Mouse (Mus musculus) adrenal gland, postnatal 36 days (tissue): ENCODE results near the gene Efcab3. TPM values are rescaled to one million over a fixed set of nuclear protein-coding genes. Genes with fewer than 3 reads are reported as not detected.
A peak's percentile ranks its signal among the peaks of the same experiment; 100 is the strongest.
"Not testable (repeated sequence)": the region's sequence is repeated elsewhere in the genome, so short reads cannot be mapped to it uniquely, and the experiment has no call there.

Experiments
- DNase-seq, 2 experiments: peaks; one replicate each; pipeline ENCODE4 v3.0.0; 2021; ENCODE audit warnings: mixed read lengths in 1 of 2
- long read RNA-seq, 2 experiments: library from polyadenylated mRNA; stranded (forward); transcript quantifications; one replicate each; pipeline ENCODE4 v2.0.0; 2021; ENCODE audit warnings: borderline sequencing depth in 2 of 2
- total RNA-seq, 2 experiments: library from RNA; stranded (reverse); gene quantifications; 2 replicates each; pipeline ENCODE4 v1.2.3; 2021

The Efcab3 gene
- total RNA-seq: under 1 TPM in 1 of 2 experiments, not detected in 1; 0.40 TPM
- long read RNA-seq, experiment 1: 0 reads
- long read RNA-seq, experiment 2: 0 reads

DNA sequence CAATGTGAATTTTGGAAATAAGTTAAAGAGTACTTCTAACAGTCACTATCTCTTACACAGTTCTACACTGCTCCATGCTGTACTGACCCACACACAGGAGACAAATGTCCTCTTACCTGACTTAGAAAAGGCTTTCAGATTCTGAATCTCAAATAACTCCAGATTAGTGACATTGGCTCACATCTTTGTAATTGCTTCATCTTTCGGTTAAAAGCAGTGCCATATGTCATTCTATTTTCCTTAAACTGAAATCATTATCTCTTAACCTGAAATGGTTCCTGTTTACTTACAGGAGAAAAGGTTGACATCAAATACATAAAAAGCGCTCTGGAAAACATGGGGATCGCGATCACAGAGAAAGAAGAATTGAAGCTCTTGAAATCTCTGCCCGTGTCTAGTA is at the start of gene Efcab3:
Gene Efcab3, plus strand, starts transcription at position 301 of the 400 bp plus-strand sequence.
- no peak for DNase-seq

DNA sequence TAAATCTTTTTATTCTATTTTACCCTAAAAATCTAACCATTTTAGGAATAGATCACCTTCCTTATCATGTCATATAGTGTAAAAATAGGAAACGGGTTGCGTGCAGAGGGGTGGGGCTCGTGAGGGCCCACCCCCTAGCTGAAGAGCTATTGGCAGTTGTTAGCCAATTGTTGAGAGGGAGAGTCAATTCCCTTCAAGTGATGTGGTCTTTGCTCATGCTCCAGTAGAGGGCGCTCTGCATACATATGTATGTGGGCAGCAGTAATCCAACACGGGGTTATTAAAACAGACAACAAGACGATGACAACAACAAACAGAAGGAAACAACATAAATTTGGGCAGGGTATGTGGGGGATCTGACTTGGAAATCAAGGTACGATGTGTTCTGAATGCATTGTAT is 42.3 kb upstream of the Efcab3 start:
- peak in 1 of 2 experiments; percentile 22 for DNase-seq

GRCm38 (mm10) chr11:105028744-105029348 is 34.5 kb upstream of the Efcab3 start:
- DNase-seq: peak; percentile 1 to 2

DNA sequence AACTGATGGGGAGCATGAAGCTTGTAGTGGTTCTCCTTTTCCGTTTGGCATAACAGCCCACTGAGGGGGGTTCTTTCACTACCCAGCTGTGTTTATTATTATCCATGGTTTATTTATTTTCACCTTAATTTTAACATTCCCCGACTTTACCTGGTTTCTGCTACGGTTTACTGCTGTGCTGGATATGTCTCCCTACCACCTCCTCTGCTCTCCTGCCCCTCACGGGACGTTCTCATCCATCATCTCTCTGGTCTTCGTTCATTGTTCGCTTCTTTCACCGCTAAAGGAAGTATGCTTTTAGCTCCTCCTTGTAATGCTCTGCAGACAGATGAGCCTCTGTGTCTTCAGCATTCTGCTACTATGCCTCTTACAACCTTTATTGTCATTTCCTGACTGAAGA is 33.9 kb upstream of the Efcab3 start:
- DNase-seq: no peak

GRCm38 (mm10) chr11:105030229-105030628 is 33.2 kb upstream of the Efcab3 start:
- no peak for DNase-seq

GRCm38 (mm10) chr11:105031103-105031502 is 32.3 kb upstream of the Efcab3 start:
- no peak for DNase-seq

- no peak for DNase-seq
Measured at GRCm38 (mm10) chr11:105035081-105035480, 28.3 kb upstream of the Efcab3 start.

DNA sequence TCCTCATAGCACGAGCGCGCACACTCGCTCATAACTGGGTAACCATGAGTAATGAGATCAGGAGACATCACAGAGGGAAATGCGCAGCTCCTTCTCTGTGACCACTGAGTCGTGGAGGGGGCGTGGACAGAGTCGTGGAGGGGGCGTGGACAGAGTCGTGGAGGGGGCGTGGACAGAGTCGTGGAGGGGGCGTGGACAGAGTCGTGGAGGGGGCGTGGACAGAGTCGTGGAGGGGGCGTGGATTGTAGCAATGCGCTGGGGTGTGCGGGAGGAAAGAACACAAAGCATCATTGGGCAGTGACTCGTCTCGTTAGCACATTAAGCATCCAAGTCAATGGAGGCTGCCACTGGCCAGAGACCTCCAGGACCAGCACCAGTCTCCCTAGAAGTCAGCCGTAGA is 49.1 kb downstream of the Efcab3 start:
- DNase-seq: not testable (repeated sequence)

DNA sequence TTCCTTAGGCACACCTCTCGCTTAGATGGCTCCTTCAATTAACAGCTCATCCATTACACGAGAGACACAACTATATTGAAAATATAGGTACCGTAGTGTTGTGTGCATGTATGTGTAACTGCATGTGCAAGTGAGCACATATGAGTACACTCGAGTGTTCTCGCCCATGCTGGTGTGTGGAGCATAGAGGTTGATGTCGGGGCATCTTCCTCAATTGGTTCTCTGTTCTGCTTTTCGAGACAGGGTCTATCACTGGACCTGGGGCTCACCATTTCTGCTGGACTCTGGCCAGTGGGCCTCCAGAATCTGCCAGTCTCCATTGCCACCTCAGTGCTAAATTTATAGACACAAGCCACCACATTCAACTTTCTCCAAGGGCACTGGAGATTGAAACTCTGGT is 54.4 kb downstream of the Efcab3 start:
- no peak for DNase-seq

- no peak for DNase-seq
Measured at GRCm38 (mm10) chr11:105120551-105121061, 57.2 kb downstream of the Efcab3 start.

DNA sequence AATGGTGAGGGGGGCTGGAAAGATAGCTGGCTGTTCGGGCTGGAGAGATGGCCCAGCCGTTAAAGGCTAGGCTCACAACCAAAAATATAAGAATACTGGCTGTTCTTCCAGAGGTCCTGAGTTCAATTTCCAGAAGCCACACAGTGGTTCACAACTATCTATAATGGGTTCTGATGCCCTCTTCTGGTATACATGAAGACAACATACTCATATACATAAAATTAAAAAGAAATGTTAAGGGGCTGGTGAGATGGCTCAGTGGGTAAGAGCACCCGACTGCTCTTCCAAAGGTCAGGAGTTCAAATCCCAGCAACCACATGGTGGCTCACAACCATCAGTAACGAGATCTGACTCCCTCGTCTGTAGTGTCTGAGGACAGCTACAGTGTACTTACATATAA is 58.4 kb downstream of the Efcab3 start:
- DNase-seq: not testable (repeated sequence)

GRCm38 (mm10) chr11:105123986-105124385 is 60.6 kb downstream of the Efcab3 start:
- DNase-seq: peak; percentile 52 to 69

GRCm38 (mm10) chr11:105125735-105126519 is 62.5 kb downstream of the Efcab3 start, which contains the start of gene Mettl2:
Mettl2 (plus strand) TSS chr11:105126425.
- DNase-seq: peak; percentile 89 to 90

GRCm38 (mm10) chr11:105126520-105127029 is 63.2 kb downstream of the Efcab3 start:
- DNase-seq: no peak

- no peak for DNase-seq
Measured at GRCm38 (mm10) chr11:105135692-105136091, 72.3 kb downstream of the Efcab3 start.

DNA sequence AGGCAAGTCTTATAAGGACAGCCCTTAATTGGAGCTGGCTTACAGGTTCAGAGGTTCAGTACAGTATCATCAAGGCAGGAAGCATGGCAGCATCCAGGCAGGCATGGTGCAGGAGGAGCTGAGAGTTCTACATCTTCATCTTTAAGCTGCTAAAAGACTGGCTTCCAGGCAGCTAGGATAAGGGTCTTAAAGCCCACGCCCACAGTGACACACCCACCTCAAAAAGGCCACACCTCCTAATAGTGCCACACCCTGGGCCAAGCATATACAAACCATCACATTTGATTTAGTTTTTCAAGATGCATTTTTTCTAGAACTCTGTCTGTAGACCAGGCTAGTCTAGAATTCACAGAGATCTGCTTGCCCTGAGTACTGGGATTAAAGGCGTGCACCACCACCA is 73.9 kb downstream of the Efcab3 start:
- DNase-seq: not testable (repeated sequence)

DNA sequence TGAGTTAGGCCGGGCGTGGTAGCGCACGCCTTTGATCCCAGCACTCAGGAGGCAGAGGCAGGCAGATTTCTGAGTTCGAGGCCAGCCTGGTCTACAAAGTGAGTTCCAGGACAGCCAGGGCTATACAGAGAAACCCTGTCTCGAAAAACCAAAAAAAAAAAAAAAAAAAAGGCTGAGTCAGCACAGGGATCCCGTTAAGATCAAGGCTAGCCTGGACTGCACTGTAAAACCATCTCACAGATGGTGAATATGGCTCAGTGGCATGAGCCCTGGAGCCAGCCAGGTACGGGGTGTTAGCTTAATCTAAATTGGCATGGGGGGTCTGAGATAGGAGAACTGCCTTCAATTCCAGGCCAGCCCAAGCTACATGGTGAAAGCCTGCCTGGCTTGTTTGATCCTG is 77.1 kb downstream of the Efcab3 start:
- DNase-seq: not testable (repeated sequence)

DNA sequence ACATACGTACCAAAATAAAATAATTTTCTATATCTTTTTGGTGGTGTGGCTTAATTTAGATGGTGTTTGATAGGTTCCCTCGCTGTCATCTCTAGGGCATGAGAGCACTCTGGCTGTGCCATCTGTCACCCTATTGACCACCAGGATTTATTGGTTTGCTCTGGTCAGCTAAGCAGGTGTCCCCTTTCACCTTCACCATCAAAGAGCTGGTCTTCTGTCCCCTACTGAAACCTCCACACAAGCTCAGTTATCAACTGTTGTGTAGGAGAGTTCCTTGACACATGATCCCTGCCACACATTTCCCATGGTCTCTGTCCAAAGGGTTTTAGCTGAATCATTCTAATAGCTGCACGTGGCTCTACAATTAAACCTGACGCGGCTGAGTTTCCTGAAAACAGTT is 77.7 kb downstream of the Efcab3 start:
- no peak for DNase-seq

- no peak for DNase-seq
Measured at GRCm38 (mm10) chr11:105143564-105143963, 80.2 kb downstream of the Efcab3 start.

DNA sequence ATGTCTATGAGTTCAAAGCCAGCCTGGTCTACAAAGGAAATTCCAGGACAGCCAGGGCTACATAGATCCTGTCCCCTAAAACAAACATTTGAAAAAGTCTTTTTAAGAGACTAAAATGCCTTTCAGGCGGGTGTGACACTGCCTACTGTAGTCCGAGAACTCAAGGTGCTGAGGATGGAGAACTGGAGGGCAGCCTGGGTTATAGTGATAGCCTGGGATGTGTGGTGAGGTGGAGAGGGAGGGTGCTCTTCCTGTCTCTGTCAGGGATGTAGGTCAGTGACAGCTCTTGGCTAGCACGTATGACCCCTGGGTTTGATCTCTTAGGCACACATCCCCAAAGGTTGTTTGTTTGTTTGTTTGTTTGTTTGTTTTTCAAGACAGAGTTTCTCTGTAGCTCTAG is 80.7 kb downstream of the Efcab3 start:
- no peak for DNase-seq

DNA sequence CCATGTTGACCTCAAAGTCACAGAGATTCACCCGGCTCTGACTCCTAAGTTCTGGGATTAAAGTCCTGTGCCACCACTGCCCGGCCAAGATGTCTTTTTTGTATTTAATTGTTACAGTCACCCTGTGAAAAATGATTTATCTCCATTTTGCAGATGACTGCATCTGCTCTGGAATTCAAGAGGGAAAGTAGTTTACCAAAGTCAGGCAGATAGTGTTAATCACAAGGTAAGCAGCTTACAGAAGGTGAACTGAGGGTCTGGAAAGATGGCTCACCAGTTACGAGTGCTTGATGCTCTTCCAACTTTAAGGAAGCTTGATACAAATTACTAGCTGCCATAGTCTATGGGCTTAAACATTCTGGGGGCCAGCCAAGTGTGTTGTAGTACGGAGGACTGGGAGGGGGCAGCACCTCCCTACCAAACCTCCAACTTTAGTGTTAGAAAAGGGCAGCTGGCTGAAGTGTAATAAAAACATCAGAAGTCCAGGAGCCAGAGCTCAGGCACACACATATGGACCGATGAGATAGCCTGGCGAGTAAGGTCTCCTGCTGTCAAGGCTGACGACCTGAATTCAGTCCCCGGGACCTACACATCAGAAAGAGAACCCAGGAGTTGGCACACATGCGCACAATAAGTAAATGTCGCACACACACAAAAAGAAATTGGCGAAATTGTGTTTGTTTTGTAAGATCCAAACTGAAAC is 81.3 kb downstream of the Efcab3 start:
- no peak for DNase-seq

GRCm38 (mm10) chr11:105145211-105145610 is 81.8 kb downstream of the Efcab3 start:
- DNase-seq: no peak
